Mouse (Mus musculus): ENCODE measurements around the gene Ece2. TPM values are rescaled to one million over a fixed set of nuclear protein-coding genes. Genes with fewer than 3 reads are reported as not detected.

Gene Ece2
- polyA plus RNA-seq, 1 experiment from 2014 or later: 17.4 TPM

GRCm38 (mm10) chr16:20621991-20622685 lies 7.5 kb upstream of the Ece2 start:
- peak overlapping the region; percentile 81 for H3K9ac ChIP-seq (ENCODE audit: low read depth, low read length)
- 1% methylated on average over 32 of the region's 37 CpGs for WGBS
- H3K36me3 ChIP-seq (ENCODE audit: control insufficient read depth, insufficient read depth, low read length): no peaks in the 10 kb centered on the region
- H3K4me1 ChIP-seq (ENCODE audit: control insufficient read depth, insufficient read depth, low read depth, low read length): peaks cover 16% of the 10 kb centered on the region
- H3K27me3 ChIP-seq (replicated peaks; ENCODE audit: control insufficient read depth, insufficient read depth, low read length): no peaks in the 10 kb centered on the region
- H3K4me2 ChIP-seq (ENCODE audit: low read length): peak overlapping the region; percentile 72
- peak; percentile 72 for ATAC-seq
- H3K9me3 ChIP-seq (ENCODE audit: control insufficient read depth, low read length): no peaks in the 10 kb centered on the region
- peak overlapping the region; percentile 91 for H3K4me3 ChIP-seq (ENCODE audit: low read length)
- H3K27ac ChIP-seq (ENCODE audit: low read depth, low read length): peak overlapping the region; percentile 97

- H3K4me3 ChIP-seq (ENCODE audit: low read length): no peak overlapping the region
- no peak overlapping the region for H3K9ac ChIP-seq (ENCODE audit: low read depth, low read length)
- ATAC-seq: no peak
- WGBS: 33% methylated on average over 2 of the region's 2 CpGs
- no peaks in the 10 kb centered on the region for H3K27me3 ChIP-seq (replicated peaks; ENCODE audit: control insufficient read depth, insufficient read depth, low read length)
- no peak overlapping the region for H3K27ac ChIP-seq (ENCODE audit: low read depth, low read length)
- peaks cover 16% of the 10 kb centered on the region for H3K4me1 ChIP-seq (ENCODE audit: control insufficient read depth, insufficient read depth, low read depth, low read length)
- no peaks in the 10 kb centered on the region for H3K9me3 ChIP-seq (ENCODE audit: control insufficient read depth, low read length)
- no peaks in the 10 kb centered on the region for H3K36me3 ChIP-seq (ENCODE audit: control insufficient read depth, insufficient read depth, low read length)
- no peak overlapping the region; the same call in 1 of the 2 replicates for H3K4me2 ChIP-seq (ENCODE audit: low read length)
Observed at GRCm38 (mm10) chr16:20623211-20623610, 6.4 kb upstream of the Ece2 start.

GRCm38 (mm10) chr16:20628871-20629391 lies 697 bp upstream of the Ece2 start:
- H3K27me3 ChIP-seq (replicated peaks; ENCODE audit: control insufficient read depth, insufficient read depth, low read length): no peaks in the 10 kb centered on the region
- WGBS: 43% methylated on average over 11 of the region's 11 CpGs
- no peak overlapping the region for H3K27ac ChIP-seq (ENCODE audit: low read depth, low read length)
- peak overlapping the region; percentile 92 for H3K4me2 ChIP-seq (ENCODE audit: low read length)
- peaks cover 3% of the 10 kb centered on the region; the same call in 1 of the 2 replicates for H3K36me3 ChIP-seq (ENCODE audit: control insufficient read depth, insufficient read depth, low read length)
- 0 out of 2 replicates have a peak, but pooled peaks have one; percentile 25 for ATAC-seq
- peaks cover 14% of the 10 kb centered on the region for H3K4me1 ChIP-seq (ENCODE audit: control insufficient read depth, insufficient read depth, low read depth, low read length)
- H3K9ac ChIP-seq (ENCODE audit: low read depth, low read length): peak overlapping the region; percentile 87; the same call in 1 of the 2 replicates
- H3K9me3 ChIP-seq (ENCODE audit: control insufficient read depth, low read length): no peaks in the 10 kb centered on the region
- H3K4me3 ChIP-seq (ENCODE audit: low read length): peak overlapping the region; percentile 68

- ATAC-seq: no peak
- H3K4me1 ChIP-seq (ENCODE audit: control insufficient read depth, insufficient read depth, low read depth, low read length): no peaks in the 10 kb centered on the region; the same call in 1 of the 2 replicates
- H3K4me3 ChIP-seq (ENCODE audit: low read length): no peak overlapping the region
- no peak overlapping the region for H3K4me2 ChIP-seq (ENCODE audit: low read length)
- 75% methylated on average over 8 of the region's 8 CpGs for WGBS
- H3K27me3 ChIP-seq (replicated peaks; ENCODE audit: control insufficient read depth, insufficient read depth, low read length): no peaks in the 10 kb centered on the region
- peaks cover 1% of the 10 kb centered on the region; the same call in 1 of the 2 replicates for H3K36me3 ChIP-seq (ENCODE audit: control insufficient read depth, insufficient read depth, low read length)
- no peak overlapping the region for H3K9ac ChIP-seq (ENCODE audit: low read depth, low read length)
- H3K27ac ChIP-seq (ENCODE audit: low read depth, low read length): no peak overlapping the region
- no peaks in the 10 kb centered on the region for H3K9me3 ChIP-seq (ENCODE audit: control insufficient read depth, low read length)
Observed at GRCm38 (mm10) chr16:20637410-20637809, 7.8 kb downstream of the Ece2 start.

- no peak overlapping the region for H3K4me3 ChIP-seq (ENCODE audit: low read length)
- 45% methylated on average over 8 of the region's 8 CpGs for whole genome bisulfite sequencing
- H3K36me3 ChIP-seq (ENCODE audit: control insufficient read depth, insufficient read depth, low read length): no peaks in the 10 kb centered on the region
- peak; percentile 68; the same call in 1 of the 2 replicates for ATAC-seq
- no peaks in the 10 kb centered on the region for H3K27me3 ChIP-seq (replicated peaks; ENCODE audit: control insufficient read depth, insufficient read depth, low read length)
- H3K9ac ChIP-seq (ENCODE audit: low read depth, low read length): no peak overlapping the region
- H3K27ac ChIP-seq (ENCODE audit: low read depth, low read length): peak overlapping the region; percentile 59
- peak overlapping the region; percentile 18 for H3K4me2 ChIP-seq (ENCODE audit: low read length)
- H3K4me1 ChIP-seq (ENCODE audit: control insufficient read depth, insufficient read depth, low read depth, low read length): no peaks in the 10 kb centered on the region; the same call in 1 of the 2 replicates
- no peaks in the 10 kb centered on the region for H3K9me3 ChIP-seq (ENCODE audit: control insufficient read depth, low read length)
Observed at GRCm38 (mm10) chr16:20638367-20638766, 8.7 kb downstream of the Ece2 start.

- peak; percentile 68 for ATAC-seq
Observed at GRCm38 (mm10) chr16:20642161-20642560, 12.5 kb downstream of the Ece2 start.

GRCm38 (mm10) chr16:20643911-20644310 lies 14.3 kb downstream of the Ece2 start:
- whole genome bisulfite sequencing: 87% methylated on average over 7 of the region's 7 CpGs
- peaks cover 3% of the 10 kb centered on the region; the same call in 1 of the 2 replicates for H3K36me3 ChIP-seq (ENCODE audit: control insufficient read depth, insufficient read depth, low read length)
- H3K4me1 ChIP-seq (ENCODE audit: control insufficient read depth, insufficient read depth, low read depth, low read length): no peaks in the 10 kb centered on the region; the same call in 1 of the 2 replicates
- H3K4me2 ChIP-seq (ENCODE audit: low read length): no peak overlapping the region
- H3K4me3 ChIP-seq (ENCODE audit: low read length): no peak overlapping the region
- H3K27ac ChIP-seq (ENCODE audit: low read depth, low read length): no peak overlapping the region
- H3K9ac ChIP-seq (ENCODE audit: low read depth, low read length): no peak overlapping the region
- no peak for ATAC-seq
- H3K27me3 ChIP-seq (replicated peaks; ENCODE audit: control insufficient read depth, insufficient read depth, low read length): no peaks in the 10 kb centered on the region
- H3K9me3 ChIP-seq (ENCODE audit: control insufficient read depth, low read length): no peaks in the 10 kb centered on the region

More at GRCm38 (mm10) chr16:20642161-20642560, 12.5 kb downstream of the Ece2 start:
- Histone ChIP-seq H3K9me3 (ENCODE audit: control insufficient read depth, low read length) (no peaks in the 10 kb centered on the region), H3K9ac (ENCODE audit: low read depth, low read length) (no peak overlapping the region), H3K27me3 (replicated peaks; ENCODE audit: control insufficient read depth, insufficient read depth, low read length) (no peaks in the 10 kb centered on the region), H3K4me2 (ENCODE audit: low read length) (no peak overlapping the region), H3K4me1 (ENCODE audit: control insufficient read depth, insufficient read depth, low read depth, low read length) (no peaks in the 10 kb centered on the region; the same call in 1 of the 2 replicates), H3K27ac (ENCODE audit: low read depth, low read length) (no peak overlapping the region), H3K36me3 (ENCODE audit: control insufficient read depth, insufficient read depth, low read length) (peaks cover 3% of the 10 kb centered on the region; the same call in 1 of the 2 replicates), H3K4me3 (ENCODE audit: low read length) (no peak overlapping the region)
- WGBS: 1% methylated on average over 8 of the region's 8 CpGs

- no peaks in the 10 kb centered on the region for H3K27me3 ChIP-seq (replicated peaks; ENCODE audit: control insufficient read depth, insufficient read depth, low read length)
- WGBS: 2% methylated on average over 43 of the region's 46 CpGs
- no peaks in the 10 kb centered on the region for H3K9me3 ChIP-seq (ENCODE audit: control insufficient read depth, low read length)
- peaks cover 16% of the 10 kb centered on the region for H3K4me1 ChIP-seq (ENCODE audit: control insufficient read depth, insufficient read depth, low read depth, low read length)
- H3K27ac ChIP-seq (ENCODE audit: low read depth, low read length): peak within 1 kb of the TSS; percentile 84
- H3K9ac ChIP-seq (ENCODE audit: low read depth, low read length): peak within 1 kb of the TSS; percentile 90
- peak within 1 kb of the TSS; percentile 66 for H3K4me2 ChIP-seq (ENCODE audit: low read length)
- H3K4me3 ChIP-seq (ENCODE audit: low read length): peak within 1 kb of the TSS; percentile 80
- peaks cover 13% of the 10 kb centered on the region for H3K36me3 ChIP-seq (ENCODE audit: control insufficient read depth, insufficient read depth, low read length)
- ATAC-seq: peak; percentile 97
Observed at GRCm38 (mm10) chr16:20651076-20651946, 21.7 kb downstream of the Ece2 start, which contains the start of gene Psmd2. Gene Psmd2 (plus strand): TSS chr16:20651652.

Measured in hindbrain, embryonic 16.5 days (tissue).